Comparison of ENCODE assay signal across 9 mouse cellular contexts in the genomic region with DNA sequence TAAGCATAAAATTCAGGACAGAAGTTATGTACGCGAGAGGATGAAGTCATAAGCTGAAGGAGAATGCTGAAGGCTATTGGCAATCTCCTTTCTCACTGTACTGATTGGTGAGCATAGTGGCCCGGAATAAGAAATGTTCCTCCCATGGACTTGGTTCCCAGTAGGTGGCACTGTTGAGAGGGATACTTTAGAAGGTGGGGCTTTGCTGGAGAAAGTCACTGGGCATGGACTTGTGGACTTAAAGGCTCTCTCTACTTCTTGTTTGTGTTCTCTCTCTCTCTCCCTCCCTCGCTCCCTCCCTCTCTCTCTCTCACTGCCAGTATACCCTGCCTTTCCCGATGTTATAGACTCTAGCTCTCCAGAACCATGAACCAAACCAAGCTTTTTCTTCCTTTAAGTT. TPM values are rescaled to one million over a fixed set of nuclear protein-coding genes. Genes with fewer than 3 reads are reported as not detected.
DNase-seq lines count a peak whose midpoint lies in the region; ATAC-seq lines count a peak whose summit lies in the region.
"Had no signal": no experiment of that assay in that cellular context is flagged by ENCODE, and none has a peak within 500 bp of the region (broad histone marks: within the 10 kb centered on the region; RNA-seq: fewer than 3 reads in every experiment).

No protein-coding gene starts in this region.

- H3K4me2 ChIP-seq in forebrain, embryonic 13.5 days, result no peak overlapping the region
- no peak overlapping the region for H3K4me2 ChIP-seq in midbrain, embryonic 11.5 days
- no peak overlapping the region for H3K4me2 ChIP-seq in midbrain, embryonic 15.5 days
- no peak overlapping the region for H3K4me2 ChIP-seq in midbrain, embryonic 14.5 days (ENCODE audit: low read length)
- H3K4me2 ChIP-seq: neural tube, embryonic 12.5 days had no signal

- peaks cover 26% of the 10 kb centered on the region for H3K4me1 ChIP-seq in forebrain, embryonic 10.5 days
- H3K4me1 ChIP-seq in forebrain, embryonic 13.5 days, result peaks cover 19% of the 10 kb centered on the region
- H3K4me1 ChIP-seq in midbrain, embryonic 11.5 days (ENCODE audit: control insufficient read depth, insufficient read depth, low read length), result peaks cover 8% of the 10 kb centered on the region
- peaks cover 21% of the 10 kb centered on the region for H3K4me1 ChIP-seq in midbrain, embryonic 15.5 days
- peaks cover 18% of the 10 kb centered on the region for H3K4me1 ChIP-seq in midbrain, embryonic 14.5 days (ENCODE audit: control insufficient read depth, insufficient read depth, low read length)

- no peak for ATAC-seq in forebrain, embryonic 13.5 days
- no peak for ATAC-seq in midbrain, embryonic 11.5 days (ENCODE audit: low FRiP score)
- no peak for ATAC-seq in midbrain, embryonic 15.5 days (replicated peaks)
- ATAC-seq in midbrain, embryonic 14.5 days (ENCODE audit: low FRiP score, low TSS enrichment), result no peak

- no peaks in the 10 kb centered on the region; the same call in 1 of the 2 replicates for H3K9me3 ChIP-seq in forebrain, embryonic 10.5 days
- H3K9me3 ChIP-seq in forebrain, embryonic 13.5 days (replicated peaks), result no peaks in the 10 kb centered on the region
- H3K9me3 ChIP-seq in midbrain, embryonic 11.5 days (ENCODE audit: control insufficient read depth, low read length), result no peaks in the 10 kb centered on the region
- H3K9me3 ChIP-seq in midbrain, embryonic 15.5 days, result no peaks in the 10 kb centered on the region
- H3K9me3 ChIP-seq in midbrain, embryonic 14.5 days (ENCODE audit: control insufficient read depth, low read length), result no peaks in the 10 kb centered on the region
- H3K9me3 ChIP-seq: neural tube, embryonic 12.5 days had no signal

- 48% methylated on average over 5 of the region's 5 CpGs for WGBS in forebrain, embryonic 10.5 days
- WGBS in forebrain, embryonic 13.5 days, result 35% methylated on average over 5 of the region's 5 CpGs
- 34% methylated on average over 5 of the region's 5 CpGs for WGBS in midbrain, embryonic 11.5 days
- 31% methylated on average over 5 of the region's 5 CpGs for WGBS in midbrain, embryonic 15.5 days
- 33% methylated on average over 5 of the region's 5 CpGs for WGBS in midbrain, embryonic 14.5 days

- no peak overlapping the region for H3K4me3 ChIP-seq in forebrain, embryonic 10.5 days
- no peak overlapping the region for H3K4me3 ChIP-seq in forebrain, embryonic 13.5 days
- H3K4me3 ChIP-seq in midbrain, embryonic 11.5 days (ENCODE audit: low read depth, low read length), result no peak overlapping the region
- H3K4me3 ChIP-seq in midbrain, embryonic 15.5 days, result no peak overlapping the region
- no peak overlapping the region for H3K4me3 ChIP-seq in midbrain, embryonic 14.5 days (replicated peaks; ENCODE audit: low read depth, low read length)
- H3K4me3 ChIP-seq: neural tube, embryonic 12.5 days had no signal

- H3K36me3 ChIP-seq in forebrain, embryonic 10.5 days (replicated peaks), result no peaks in the 10 kb centered on the region
- no peaks in the 10 kb centered on the region for H3K36me3 ChIP-seq in forebrain, embryonic 13.5 days (ENCODE audit: poor library complexity, severe bottlenecking)
- no peaks in the 10 kb centered on the region for H3K36me3 ChIP-seq in midbrain, embryonic 11.5 days (ENCODE audit: control insufficient read depth, insufficient read depth, low read length)
- no peaks in the 10 kb centered on the region for H3K36me3 ChIP-seq in midbrain, embryonic 15.5 days (replicated peaks)
- H3K36me3 ChIP-seq in midbrain, embryonic 14.5 days (ENCODE audit: control insufficient read depth, insufficient read depth, low read length), result no peaks in the 10 kb centered on the region
- H3K36me3 ChIP-seq: neural tube, embryonic 12.5 days had no signal

- peak; percentile 28 for DNase-seq in forebrain, embryonic 10.5 days (ENCODE audit: extremely low spot score, low spot score)
- DNase-seq in midbrain, embryonic 11.5 days (ENCODE audit: low spot score, missing footprints), result peak; percentile 85
- peak; percentile 77 for DNase-seq in brain, adult 2 months (ENCODE audit: low read depth, low spot score)
- peak; percentile 84 for DNase-seq in induced T-regulatory cell, adult 2 months (ENCODE audit: low read depth)
- DNase-seq in midbrain, embryonic 14.5 days, result peak; percentile 77
- DNase-seq in frontal cortex, postnatal 25 days (ENCODE audit: low spot score in 2 of 2), result no peak

- no peak overlapping the region for H3K27ac ChIP-seq in forebrain, embryonic 10.5 days
- no peak overlapping the region for H3K27ac ChIP-seq in forebrain, embryonic 13.5 days
- H3K27ac ChIP-seq in midbrain, embryonic 11.5 days (ENCODE audit: low read depth, low read length), result no peak overlapping the region
- H3K27ac ChIP-seq in midbrain, embryonic 15.5 days, result no peak overlapping the region
- H3K27ac ChIP-seq in midbrain, embryonic 14.5 days (replicated peaks; ENCODE audit: low read depth, low read length), result no peak overlapping the region
- H3K27ac ChIP-seq: neural tube, embryonic 12.5 days had no signal

- H3K27me3 ChIP-seq in forebrain, embryonic 10.5 days (ENCODE audit: poor library complexity, severe bottlenecking), result no peaks in the 10 kb centered on the region
- no peaks in the 10 kb centered on the region for H3K27me3 ChIP-seq in forebrain, embryonic 13.5 days
- no peaks in the 10 kb centered on the region for H3K27me3 ChIP-seq in midbrain, embryonic 11.5 days (ENCODE audit: control insufficient read depth, insufficient read depth, low read length)
- H3K27me3 ChIP-seq in midbrain, embryonic 15.5 days (replicated peaks), result no peaks in the 10 kb centered on the region
- no peaks in the 10 kb centered on the region for H3K27me3 ChIP-seq in midbrain, embryonic 14.5 days (ENCODE audit: control insufficient read depth, insufficient read depth, low read length)
- H3K27me3 ChIP-seq: neural tube, embryonic 12.5 days had no signal

- no peak overlapping the region for H3K9ac ChIP-seq in forebrain, embryonic 13.5 days
- no peak overlapping the region for H3K9ac ChIP-seq in midbrain, embryonic 11.5 days (ENCODE audit: low read length)
- H3K9ac ChIP-seq in midbrain, embryonic 15.5 days, result no peak overlapping the region
- no peak overlapping the region for H3K9ac ChIP-seq in midbrain, embryonic 14.5 days (replicated peaks; ENCODE audit: low read length)
- H3K9ac ChIP-seq: neural tube, embryonic 12.5 days had no signal

RNA-seq across cellular contexts. Expression of a gene that starts 45.8 kb away (rescaled TPM):
- polyA plus RNA-seq in forebrain, embryonic 10.5 days (2016; fragmentation: Nextera tagmentation; extraction: Ambion mirVana), result 0.64 and 0.66 TPM in 2 replicates
- polyA plus RNA-seq in forebrain, embryonic 13.5 days (2015; fragmentation: Nextera tagmentation; extraction: Ambion mirVana), result 0.23 and 0.31 TPM in 2 replicates
- polyA plus RNA-seq in midbrain, embryonic 11.5 days (2014; fragmentation: Nextera tagmentation; extraction: Ambion mirVana), result 0.15 and 0.44 TPM in 2 replicates
- 0.45 and 0.49 TPM in 2 replicates for polyA plus RNA-seq in midbrain, embryonic 15.5 days (2015; fragmentation: Nextera tagmentation; extraction: Ambion mirVana)
- 0.23 and 0.29 TPM in 2 replicates for polyA plus RNA-seq in midbrain, embryonic 14.5 days (2014; fragmentation: Nextera tagmentation; extraction: Ambion mirVana)

RNA-seq across cellular contexts. Expression of a gene that starts 50.3 kb away (rescaled TPM):
- 265 and 279 TPM in 2 replicates for polyA plus RNA-seq in forebrain, embryonic 10.5 days (2016; fragmentation: Nextera tagmentation; extraction: Ambion mirVana)
- polyA plus RNA-seq in forebrain, embryonic 13.5 days (2015; fragmentation: Nextera tagmentation; extraction: Ambion mirVana), result 155 and 171 TPM in 2 replicates
- 201 and 214 TPM in 2 replicates for polyA plus RNA-seq in midbrain, embryonic 11.5 days (2014; fragmentation: Nextera tagmentation; extraction: Ambion mirVana)
- polyA plus RNA-seq in midbrain, embryonic 15.5 days (2015; fragmentation: Nextera tagmentation; extraction: Ambion mirVana), result 28.3 and 31.9 TPM in 2 replicates
- polyA plus RNA-seq in midbrain, embryonic 14.5 days (2014; fragmentation: Nextera tagmentation; extraction: Ambion mirVana), result 26.5 and 39.3 TPM in 2 replicates

Comparison
In these comparisons a context has a peak if more than half of its experiments do, and no peak if none do; other contexts are left out.
1. DNase-seq: peak in forebrain, embryonic 10.5 days (single experiment), midbrain, embryonic 11.5 days (single experiment), brain, adult 2 months (single experiment), induced T-regulatory cell, adult 2 months (single experiment) and midbrain, embryonic 14.5 days (single experiment); none in frontal cortex, postnatal 25 days (0 of 2).